Mouse (Mus musculus) inflammation-experienced regulatory T-cells, adult 6 months (primary cell): ENCODE results near the gene Rhbdd3. TPM values are rescaled to one million over a fixed set of nuclear protein-coding genes. Genes with fewer than 3 reads are reported as not detected.
A peak's percentile ranks its signal among the peaks of the same experiment; 100 is the strongest.

ENCODE experiments used
- ATAC-seq: one replicate; pipeline ENCODE4 v1.8.0; 2017
- polyA plus RNA-seq, 3 experiments: library from polyadenylated mRNA; unstranded; fragments of 100-300 nt; shearing (Covaris generic); gene quantifications; one replicate each; pipeline ENCODE4 v1.2.1; 2017

Gene Rhbdd3
- polyA plus RNA-seq, 3 experiments from 2014 or later: 3.3 to 4.6 (median 4.6) TPM

DNA sequence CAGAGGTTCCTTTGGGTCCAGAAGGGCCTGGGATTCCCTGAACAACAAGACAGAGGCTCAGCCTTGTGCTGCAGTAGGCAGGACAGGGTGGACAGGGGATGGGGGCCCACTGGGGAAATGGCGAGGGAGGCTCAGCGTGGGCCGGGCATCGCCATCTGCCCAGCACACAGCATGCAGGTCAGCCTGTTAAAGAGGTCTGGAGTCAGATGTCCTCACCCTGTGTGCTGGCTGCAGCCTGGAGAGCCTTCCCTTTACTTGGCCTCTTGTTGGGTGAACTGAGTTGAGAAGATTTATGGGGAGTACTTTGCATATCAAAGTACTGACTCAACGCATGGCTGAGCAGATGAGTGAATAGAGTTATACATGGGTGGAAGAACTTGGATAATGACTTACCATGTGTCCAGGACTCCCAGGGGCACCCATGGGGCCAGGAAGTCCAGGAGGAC is 30.3 kb downstream of the Rhbdd3 start:
- no peak for ATAC-seq

DNA sequence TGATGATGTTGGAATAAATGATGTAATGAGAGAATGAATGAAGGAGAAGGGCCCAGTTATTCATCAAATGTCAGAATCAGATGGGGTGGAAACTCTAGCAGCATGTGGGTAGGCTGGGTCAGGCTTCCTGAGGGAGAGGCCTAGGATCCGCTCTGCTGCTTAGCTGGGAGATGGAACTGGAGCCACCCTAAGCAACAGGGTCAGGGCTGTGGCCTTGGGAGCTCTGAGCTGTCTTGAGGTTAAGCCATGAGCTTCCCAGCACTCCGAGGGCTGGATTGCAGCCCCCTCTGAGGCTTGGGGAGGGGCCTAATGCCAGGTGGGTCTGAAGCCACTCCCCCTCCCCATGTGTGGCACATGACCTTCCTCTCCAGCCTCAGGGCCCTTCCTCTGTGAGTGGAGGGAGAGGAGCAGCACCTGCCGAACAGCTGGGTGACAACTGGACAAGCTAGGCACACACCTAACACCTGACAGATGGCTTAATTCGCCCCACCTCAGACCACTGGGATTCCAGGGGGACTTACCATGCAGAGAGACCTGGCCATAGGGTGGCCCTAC is 31.5 kb downstream of the Rhbdd3 start:
- ATAC-seq: no peak

DNA sequence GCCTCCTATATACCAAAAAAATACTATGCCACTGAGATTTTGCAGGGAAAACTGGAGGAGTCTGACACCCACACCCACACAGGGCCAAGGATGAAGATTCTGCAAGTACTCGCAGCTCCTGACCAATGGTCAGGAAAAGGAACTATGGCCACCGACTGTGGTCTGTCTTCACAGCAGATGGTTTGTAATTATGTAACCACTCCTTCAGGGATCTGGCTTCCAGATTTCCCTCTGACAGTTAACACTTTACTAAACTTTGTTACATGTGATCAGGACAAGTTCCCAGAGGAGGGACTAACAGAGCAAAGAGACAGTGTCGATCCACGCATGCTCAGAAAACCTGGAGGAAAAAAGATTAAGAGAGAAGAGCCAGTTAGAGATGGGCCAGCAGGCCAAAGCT is 34.0 kb downstream of the Rhbdd3 start:
- no peak for ATAC-seq

DNA sequence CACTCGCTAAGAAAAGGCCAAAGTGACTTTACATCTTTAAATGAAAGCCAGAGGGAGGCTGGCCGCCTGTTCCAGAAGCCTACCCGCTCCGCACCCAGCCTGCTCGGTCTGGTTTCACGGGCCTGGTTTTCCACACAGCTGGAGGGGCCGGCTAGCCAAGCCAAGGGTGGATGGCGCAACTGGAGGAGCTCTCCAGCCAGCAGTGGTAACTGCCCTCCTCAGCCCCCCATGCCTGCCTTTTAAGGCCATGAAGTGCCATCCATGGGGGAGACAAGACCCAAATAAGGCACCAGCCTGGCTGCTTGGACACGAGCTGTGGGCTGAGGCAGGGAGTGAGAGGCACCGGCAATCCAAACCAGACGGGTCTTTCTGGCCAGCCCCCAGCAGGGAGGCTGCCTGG is 37.2 kb downstream of the Rhbdd3 start:
- no peak for ATAC-seq

DNA sequence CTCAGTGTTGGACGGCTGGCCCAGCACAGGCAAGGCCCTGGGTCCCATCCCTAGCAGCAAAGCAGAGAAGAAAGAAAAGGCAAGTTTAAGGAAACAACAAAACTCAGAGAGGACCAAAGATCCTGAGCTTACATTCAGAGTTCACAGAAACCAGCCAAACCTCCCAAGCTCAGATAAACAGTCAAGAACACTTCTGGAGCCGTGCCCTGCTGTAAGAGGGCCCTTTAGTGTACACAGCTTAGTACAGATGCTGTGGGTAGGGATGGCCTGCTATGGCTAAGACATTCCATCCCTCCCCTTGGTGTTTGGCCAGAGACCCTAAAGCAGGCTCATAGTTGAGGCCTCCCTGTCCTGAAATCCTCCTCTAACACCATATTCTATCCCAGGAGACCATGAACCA is 39.9 kb downstream of the Rhbdd3 start:
- no peak for ATAC-seq

DNA sequence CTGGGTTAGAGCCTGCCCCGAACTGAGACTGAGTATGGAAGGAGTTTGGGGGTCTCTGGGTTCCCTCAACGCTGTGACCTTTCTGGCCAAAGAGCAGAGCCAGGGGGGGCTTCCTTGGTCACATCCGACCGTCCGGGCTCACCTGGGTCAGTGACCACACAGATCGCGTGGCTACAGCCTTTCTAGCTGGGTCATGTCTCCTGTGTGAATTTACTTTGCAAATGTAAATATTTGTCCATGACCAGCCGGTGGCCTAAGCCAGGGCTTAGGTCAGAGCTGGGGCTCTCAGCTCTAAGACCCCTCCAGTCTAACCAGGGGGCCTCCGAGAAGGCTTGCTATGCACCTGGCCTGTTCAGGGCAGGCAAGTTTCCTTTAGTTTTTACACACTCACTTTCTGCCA is 40.6 kb downstream of the Rhbdd3 start:
- no peak for ATAC-seq

DNA sequence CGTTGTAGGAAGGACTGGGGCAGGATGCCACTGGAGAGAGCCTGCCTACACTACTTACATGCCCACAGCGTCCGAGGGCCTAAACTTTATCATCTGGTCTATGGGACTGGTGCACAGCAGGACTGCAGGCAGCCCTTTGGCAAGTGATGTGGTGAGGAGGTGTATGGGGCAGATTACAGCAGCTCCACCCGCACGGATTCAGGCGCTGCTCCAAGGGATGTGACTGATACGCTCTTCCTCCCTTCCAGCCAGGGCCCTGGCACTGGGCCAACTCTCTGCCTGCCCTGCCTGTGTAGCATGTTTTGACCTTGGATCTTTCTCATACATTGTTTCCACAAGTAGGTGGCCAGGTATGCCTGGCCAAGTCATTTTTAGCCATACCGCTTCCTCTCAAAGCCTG is 41.9 kb downstream of the Rhbdd3 start:
- ATAC-seq: no peak

DNA sequence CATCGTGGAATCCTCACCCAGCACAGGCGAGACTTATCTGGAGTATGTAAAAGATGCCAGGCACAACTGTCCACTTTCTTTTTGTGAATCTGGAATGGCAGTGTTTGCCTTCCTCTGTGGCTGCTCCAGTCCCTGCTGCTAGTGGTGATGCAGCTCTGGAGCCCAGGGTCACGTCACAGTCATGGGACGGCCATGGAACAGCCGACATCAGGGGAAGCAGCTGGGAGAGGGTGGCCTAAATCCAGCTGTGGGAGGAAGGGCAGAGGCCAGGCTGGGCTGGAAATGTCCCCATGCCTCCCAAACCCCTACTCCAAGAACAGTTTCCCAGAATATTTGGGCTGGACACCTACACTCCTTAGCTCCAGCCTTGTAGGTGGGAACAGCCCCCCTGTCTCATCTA is 42.5 kb downstream of the Rhbdd3 start:
- ATAC-seq: no peak

DNA sequence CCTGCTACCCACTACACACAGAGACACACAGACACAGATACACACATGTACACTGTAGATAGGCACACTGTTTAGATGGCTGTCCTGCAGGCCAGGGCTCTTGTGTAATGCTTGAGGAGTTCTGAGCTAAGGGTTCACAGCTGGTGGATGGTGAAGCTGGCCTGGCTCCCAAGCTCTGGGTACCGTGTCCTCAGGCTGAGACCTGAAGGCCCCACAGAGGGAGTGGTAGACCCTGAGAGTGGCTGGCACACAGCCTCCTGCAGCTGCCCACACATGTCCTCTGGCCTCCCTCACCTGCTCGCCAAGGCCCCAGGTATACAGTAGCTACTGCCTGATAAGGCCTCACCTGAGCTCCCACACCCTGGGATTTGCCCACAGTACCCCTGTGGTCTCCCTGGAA is 43.2 kb downstream of the Rhbdd3 start:
- ATAC-seq: no peak

DNA sequence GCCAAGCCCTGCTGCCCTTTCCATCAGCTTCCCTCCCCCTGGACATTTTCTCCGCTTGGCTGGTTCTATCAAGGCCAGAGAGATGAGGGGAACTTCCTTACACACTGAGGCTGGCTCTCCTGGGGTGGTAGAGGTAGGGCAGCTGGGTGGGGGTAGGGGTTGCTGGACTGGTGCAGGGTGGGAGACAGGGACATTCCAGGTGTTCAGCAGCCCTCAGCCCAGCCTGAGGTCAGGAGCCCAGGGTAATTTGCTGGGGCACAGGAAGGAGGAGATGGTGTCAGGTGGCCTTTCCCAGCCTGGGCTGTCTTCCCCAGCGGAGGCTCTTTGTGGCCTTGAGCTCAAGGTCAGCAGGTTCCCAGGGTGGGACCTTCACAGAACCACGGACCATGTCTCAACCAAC is 46.9 kb downstream of the Rhbdd3 start:
- no peak for ATAC-seq

DNA sequence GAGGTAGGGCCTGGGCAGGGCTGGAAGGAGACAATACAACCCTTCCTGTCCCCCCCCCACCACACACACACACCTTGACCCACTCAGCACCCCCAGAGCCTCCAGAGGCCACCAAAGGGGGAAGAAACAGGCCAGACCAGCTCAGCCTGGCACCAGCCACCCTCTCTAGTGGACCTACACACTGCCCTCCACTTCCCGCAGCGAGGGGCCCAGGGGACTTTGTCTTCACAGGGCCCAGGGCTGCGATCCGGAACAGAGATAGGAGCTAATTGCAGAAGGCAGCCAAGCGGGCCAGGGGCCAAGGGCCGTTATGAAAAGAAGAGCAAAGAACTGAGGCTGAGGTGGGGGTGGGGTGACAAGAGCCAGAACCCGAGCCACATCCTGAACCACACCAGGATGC is 50.5 kb downstream of the Rhbdd3 start:
- ATAC-seq: no peak

DNA sequence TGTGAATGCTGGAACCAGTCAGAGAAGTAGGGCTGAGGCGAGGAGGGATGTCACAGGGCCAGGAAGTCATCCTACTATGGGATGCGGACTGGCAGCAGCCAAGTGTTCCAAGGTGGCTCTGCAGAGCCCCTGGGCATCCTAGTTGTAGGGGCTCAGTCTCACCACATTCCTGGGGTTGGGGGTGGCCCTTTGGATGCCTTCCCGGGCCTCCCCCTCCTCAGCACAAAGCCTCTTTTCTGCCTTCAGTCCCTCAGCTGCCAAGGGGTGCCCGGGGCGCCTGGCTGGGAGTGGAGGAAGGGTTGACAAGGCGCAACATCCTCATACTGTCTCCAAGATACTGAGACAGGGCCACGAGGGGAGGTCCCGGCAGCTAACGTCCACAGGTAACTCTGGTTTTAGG is 51.2 kb downstream of the Rhbdd3 start:
- no peak for ATAC-seq

DNA sequence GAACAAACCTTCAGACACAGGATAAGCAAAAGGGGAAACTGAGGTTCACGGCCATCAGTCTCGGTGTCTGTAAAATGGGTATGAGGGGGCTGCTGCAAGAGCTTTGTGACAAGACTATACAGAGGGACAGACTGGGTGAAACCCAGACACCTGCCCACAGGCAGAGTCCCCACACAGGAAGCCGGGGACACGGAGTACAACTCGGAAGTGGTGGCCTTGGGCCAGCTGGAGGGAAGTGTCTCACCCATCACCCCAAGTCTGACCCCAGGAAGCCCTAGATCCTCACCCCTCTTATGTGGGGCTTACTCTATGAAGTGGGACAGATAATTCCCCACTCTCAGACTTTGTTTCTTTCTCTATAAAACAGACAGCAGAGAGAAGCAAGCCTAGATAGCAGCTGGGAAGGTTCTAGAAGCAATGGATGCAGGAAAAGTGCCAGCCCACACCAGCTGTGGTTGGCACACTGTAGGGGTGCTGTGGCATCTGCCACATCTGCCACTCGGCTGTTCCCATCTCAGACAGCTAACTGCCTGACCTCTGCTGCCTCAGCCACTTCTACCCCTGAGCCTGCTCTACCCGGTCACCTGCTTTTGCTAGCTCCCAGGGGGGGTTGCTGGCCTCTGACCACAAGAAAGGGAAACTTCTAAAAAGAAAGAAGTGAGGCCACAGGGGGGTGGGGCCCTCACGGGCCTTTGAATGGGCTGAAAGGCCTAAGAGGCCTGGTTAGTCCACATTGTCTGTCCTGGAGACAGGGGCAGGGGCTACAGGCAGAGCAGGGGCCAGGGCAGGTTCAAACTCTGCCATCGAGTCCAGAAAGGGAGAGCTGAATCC is 51.9 kb downstream of the Rhbdd3 start:
- ATAC-seq: no peak

DNA sequence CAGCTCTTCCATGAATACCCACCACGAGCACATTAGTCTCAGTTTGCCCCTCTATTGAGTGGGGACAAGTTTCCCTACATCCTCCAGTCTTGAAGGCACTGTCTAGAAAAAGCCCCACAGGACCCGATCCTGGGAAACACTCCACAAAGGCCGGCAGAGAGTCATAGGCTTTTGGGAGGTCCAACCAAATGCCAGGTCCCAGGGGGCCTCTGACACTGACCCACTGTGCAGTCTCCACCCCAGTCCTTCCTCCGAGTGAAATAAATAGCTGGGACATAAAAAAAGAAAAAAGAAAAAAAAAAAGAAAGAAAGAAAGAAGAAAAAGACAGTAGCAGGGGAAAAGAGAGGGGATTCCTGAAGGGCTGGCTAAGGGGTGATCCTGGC is 52.5 kb downstream of the Rhbdd3 start:
- ATAC-seq: no peak

DNA sequence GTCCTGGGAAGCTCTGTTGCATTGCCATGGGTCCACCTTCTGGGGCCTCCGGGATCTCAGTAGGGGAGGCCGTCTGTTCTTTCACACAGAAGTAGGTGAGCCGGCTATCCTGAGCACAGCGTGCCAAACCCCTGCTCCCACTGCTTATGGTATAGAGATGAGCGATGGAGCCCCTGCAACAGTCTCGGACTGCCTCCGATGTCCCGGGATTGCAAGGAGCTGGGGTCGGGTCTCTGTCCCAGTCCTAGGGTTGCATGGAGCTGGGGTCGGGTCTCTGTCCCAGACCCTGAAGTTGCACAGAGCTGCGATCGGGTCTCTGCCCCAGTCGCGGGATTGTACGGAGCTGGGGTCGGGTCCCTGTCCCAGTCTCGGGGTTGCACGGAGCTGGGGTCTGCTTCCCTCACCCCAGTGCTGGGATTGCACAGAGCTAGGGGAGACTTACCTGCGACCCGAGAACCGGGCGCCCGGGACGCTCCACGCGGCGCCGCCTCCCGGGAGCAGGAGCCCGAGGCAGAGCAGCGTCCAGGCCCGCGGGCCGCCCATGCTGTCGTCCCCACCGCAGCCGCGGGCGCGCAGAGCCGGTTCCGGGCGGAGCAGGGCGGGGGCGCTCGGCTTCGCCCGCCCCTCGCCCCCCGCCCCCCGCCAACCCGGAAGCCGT is 53.1 kb downstream of the Rhbdd3 start, which contains the start of gene Emid1:
Emid1 (minus strand) TSS at position 578 of the 658 bp plus-strand sequence.
- peak; percentile 43 for ATAC-seq

DNA sequence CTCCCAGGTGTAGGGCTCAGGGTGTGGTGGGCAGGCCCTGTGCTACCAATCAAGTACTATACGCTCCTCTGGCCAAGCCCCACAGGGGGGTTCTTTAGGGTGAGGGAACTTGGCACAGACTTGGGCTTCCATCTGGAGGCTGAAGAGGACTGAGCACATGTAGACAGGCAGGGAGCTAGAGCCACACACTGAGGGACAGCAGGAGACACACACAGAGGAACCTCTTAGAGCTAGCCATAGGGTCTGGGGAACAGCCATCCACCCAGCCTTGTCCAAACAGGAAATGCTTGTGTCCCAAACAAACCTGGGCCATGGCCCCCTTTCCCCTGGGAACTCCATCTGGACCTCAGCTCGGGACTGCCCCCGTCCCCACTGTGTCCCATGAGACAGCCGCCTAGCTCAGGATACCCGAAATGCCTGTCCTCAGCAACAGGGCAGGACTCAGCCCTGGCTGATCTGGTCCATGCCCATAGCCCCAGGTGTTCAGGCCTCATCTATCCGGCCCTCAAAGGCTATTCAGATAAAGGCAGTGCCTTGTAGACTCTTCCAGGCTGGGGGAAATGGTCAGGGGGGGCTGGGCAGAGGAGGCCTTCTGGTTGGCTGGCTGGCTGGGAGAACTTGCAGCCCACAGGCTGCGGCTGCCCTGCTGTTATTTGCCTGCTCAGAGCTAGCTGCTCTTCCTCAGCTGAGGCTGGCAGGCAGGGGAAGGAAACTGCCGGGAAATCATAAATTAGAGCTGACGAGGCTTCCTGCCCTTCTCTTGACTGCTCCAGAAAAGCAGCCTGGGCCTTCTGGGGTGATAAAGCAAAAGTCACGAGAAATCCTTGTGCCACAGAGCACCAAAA is 56.5 kb downstream of the Rhbdd3 start:
- ATAC-seq: no peak

Other genes starting within 250 kb of the Rhbdd3 start
- 10 to 100 TPM; 18.7 to 22.5 (median 19.3) TPM for gene Nf2, start 249.4 kb upstream of the Rhbdd3 start, polyA plus RNA-seq
- 10 to 100 TPM; 39.9 to 64.8 (median 57.5) TPM for gene Nipsnap1, start 225.0 kb upstream of the Rhbdd3 start, polyA plus RNA-seq
- 10 to 100 TPM; 32.7 to 43.7 (median 36.2) TPM for gene Thoc5, start 203.6 kb upstream of the Rhbdd3 start, polyA plus RNA-seq
- 1 to 10 TPM; 6.4 to 7.0 (median 6.4) TPM for gene Nefh, start 150.9 kb upstream of the Rhbdd3 start, polyA plus RNA-seq
- 10 to 100 TPM; 48.9 to 55.5 (median 50.0) TPM for gene Ap1b1, start 112.1 kb upstream of the Rhbdd3 start, polyA plus RNA-seq
- gene Rasl10a, start 40.8 kb upstream of the Rhbdd3 start, polyA plus RNA-seq: not detected
- gene Gas2l1, start 33.6 kb upstream of the Rhbdd3 start, polyA plus RNA-seq: under 1 TPM; 0.58 to 0.94 (median 0.91) TPM
- gene Ewsr1, start 340 bp downstream of the Rhbdd3 start, polyA plus RNA-seq: 100 to 1,000 TPM; 136 to 174 (median 140) TPM
- under 1 TPM in 1 of 3 experiments, not detected in 2; 0.83 TPM for gene Emid1, start 53.3 kb downstream of the Rhbdd3 start, polyA plus RNA-seq
- 1 to 10 TPM; 2.3 to 4.1 (median 3.0) TPM for gene Kremen1, start 162.6 kb downstream of the Rhbdd3 start, polyA plus RNA-seq